17 mouse cellular contexts compared by ENCODE assay signal in genomic region chr4:129016329-129016728, GRCm38 (mm10). TPM values are rescaled to one million over a fixed set of nuclear protein-coding genes. Genes with fewer than 3 reads are reported as not detected.
A peak's percentile ranks its signal among the peaks of the same experiment; 100 is the strongest.
DNase-seq lines count a peak whose midpoint lies in the region; ATAC-seq lines count a peak whose summit lies in the region.
"Had no signal": no experiment of that assay in that cellular context is flagged by ENCODE, and none has a peak within 500 bp of the region (broad histone marks: within the 10 kb centered on the region; RNA-seq: fewer than 3 reads in every experiment).

No protein-coding gene starts in this region.

- 28% methylated on average over 4 of the region's 4 CpGs for WGBS in heart, embryonic 12.5 days

- no peak overlapping the region for H3K4me3 ChIP-seq in heart, embryonic 12.5 days
- H3K4me3 ChIP-seq: hindbrain, embryonic 10.5 days; layer of hippocampus, adult 2 months; limb, embryonic 10.5 days; liver, embryonic 12.5 days; midbrain, embryonic 15.5 days had no signal

- 0 out of 2 replicates have a peak, but pooled peaks cover 2% of the 10 kb centered on the region for H3K27me3 ChIP-seq in heart, embryonic 12.5 days (replicated peaks)
- H3K27me3 ChIP-seq: midbrain, embryonic 15.5 days had no signal

- no peaks in the 10 kb centered on the region for H3K36me3 ChIP-seq in heart, embryonic 12.5 days
- H3K36me3 ChIP-seq: liver, embryonic 12.5 days; midbrain, embryonic 15.5 days had no signal

- ATAC-seq in heart, embryonic 12.5 days (ENCODE audit: insufficient number of reproducible peaks, low FRiP score) = no peak
- ATAC-seq: forebrain, embryonic 16.5 days; inflammation-experienced regulatory T-cells, adult 6 months; liver, embryonic 12.5 days; midbrain, embryonic 15.5 days had no signal

- H3K27ac ChIP-seq in heart, embryonic 12.5 days (ENCODE audit: poor library complexity, severe bottlenecking) = no peak overlapping the region
- H3K27ac ChIP-seq: hindbrain, embryonic 10.5 days; layer of hippocampus, adult 2 months; limb, embryonic 10.5 days; liver, embryonic 12.5 days; midbrain, embryonic 15.5 days had no signal

- peak overlapping the region; percentile 9; the same call in 1 of the 2 replicates for H3K4me2 ChIP-seq in heart, embryonic 12.5 days
- H3K4me2 ChIP-seq: liver, embryonic 12.5 days; midbrain, embryonic 15.5 days had no signal

- H3K9me3 ChIP-seq in heart, embryonic 12.5 days (replicated peaks) = no peaks in the 10 kb centered on the region
- H3K9me3 ChIP-seq: G1E; limb, embryonic 10.5 days; liver, embryonic 12.5 days; midbrain, embryonic 15.5 days had no signal

- DNase-seq in heart, adult 9 months (ENCODE audit: low spot score in 2 of 2) = no peak
- DNase-seq in kidney, postnatal 10 days = peak; percentile 71
- no peak for DNase-seq in kidney, adult 18-20 months
- DNase-seq in 3134 (ENCODE audit: extremely low read depth, insufficient read length, low spot score) (peak; percentile 31), ZHBTc4 (ENCODE audit: low read depth, low spot score) (peak; percentile 55)
- no peak for DNase-seq in frontal cortex, adult 2 months (ENCODE audit: extremely low spot score in 1 of 2, low spot score in 1 of 2)
- no peak for DNase-seq in retina, postnatal 1 day
- DNase-seq: embryo, embryonic 11 days had no signal

- no peak overlapping the region for H3K9ac ChIP-seq in heart, embryonic 12.5 days
- H3K9ac ChIP-seq: liver, embryonic 12.5 days; midbrain, embryonic 15.5 days had no signal

- H3K4me1 ChIP-seq in heart, embryonic 12.5 days (replicated peaks) = peaks cover 65% of the 10 kb centered on the region
- H3K4me1 ChIP-seq: liver, embryonic 12.5 days had no signal

RNA-seq across cellular contexts. Expression of gene Ak2, which starts 24.6 kb away (rescaled TPM):
- 164 and 167 TPM in 2 replicates for polyA plus RNA-seq in heart, embryonic 12.5 days (2016; fragmentation: Nextera tagmentation; extraction: Ambion mirVana)
- 41.8 and 42.2 TPM in 2 replicates for polyA plus RNA-seq in frontal cortex, adult 2 months (2012; rRNA removed)

RNA-seq across cellular contexts. Expression of gene Rnf19b, which starts 41.7 kb away (rescaled TPM):
- polyA plus RNA-seq in heart, embryonic 12.5 days (2016; fragmentation: Nextera tagmentation; extraction: Ambion mirVana) = 8.1 and 8.2 TPM in 2 replicates
- polyA plus RNA-seq in frontal cortex, adult 2 months (2012; rRNA removed) = 45.4 and 47.8 TPM in 2 replicates

RNA-seq across cellular contexts. Expression of gene Azin2, which starts 54.1 kb away (rescaled TPM):
- polyA plus RNA-seq in heart, embryonic 12.5 days (2016; fragmentation: Nextera tagmentation; extraction: Ambion mirVana) = 6.8 and 7.4 TPM in 2 replicates
- 42.5 and 43.7 TPM in 2 replicates for polyA plus RNA-seq in frontal cortex, adult 2 months (2012; rRNA removed)
- polyA plus RNA-seq: G1E had no signal

Comparison
In these comparisons a context has a peak if more than half of its experiments do, and no peak if none do; other contexts are left out.
1. DNase-seq: peak in kidney, postnatal 10 days (single experiment), 3134 (single experiment) and ZHBTc4 (single experiment); none in heart, adult 9 months (0 of 2), kidney, adult 18-20 months (single experiment), frontal cortex, adult 2 months (0 of 2) and retina, postnatal 1 day (single experiment).